Mouse (Mus musculus) neural tube, embryonic 13.5 days (tissue): ENCODE measurements around the gene AU015836. TPM values are rescaled to one million over a fixed set of nuclear protein-coding genes. Genes with fewer than 3 reads are reported as not detected.
"Not testable (repeated sequence)": the region's sequence is repeated elsewhere in the genome, so short reads cannot be mapped to it uniquely, and the experiment has no call there.

ENCODE experiments used
- ATAC-seq: fragments of 200-750 bp; cut with Nextera tagmentation; 2 replicates; pipeline ENCODE4 v1.8.0; 2017; ENCODE audit warnings: low read depth, mild to moderate bottlenecking, moderate TSS enrichment, moderate library complexity
- H3K27ac ChIP-seq: fragments of 300-500 bp; sonication (generic); replicated peaks from 2 replicates; pipeline ENCODE4 v1.5.1; 2015; ENCODE audit warnings: moderate library complexity, mild to moderate bottlenecking, inconsistent platforms
- H3K27me3 ChIP-seq: fragments of 300-500 bp; sonication (generic); 2 replicates; pipeline ENCODE4 v1.6.1; 2015; ENCODE audit warnings: mild to moderate bottlenecking, inconsistent platforms
- H3K36me3 ChIP-seq: fragments of 300-500 bp; sonication (generic); 2 replicates; pipeline ENCODE4 v1.6.1; 2015; ENCODE audit warnings: mild to moderate bottlenecking, inconsistent platforms
- H3K4me1 ChIP-seq: fragments of 300-500 bp; sonication (generic); replicated peaks from 2 replicates; pipeline ENCODE4 v1.6.1; 2015; ENCODE audit warnings: inconsistent platforms
- H3K4me2 ChIP-seq: fragments of 300-500 bp; sonication (generic); 2 replicates; pipeline ENCODE4 v1.6.1; 2015; ENCODE audit warnings: inconsistent platforms, mild to moderate bottlenecking, moderate library complexity
- H3K4me3 ChIP-seq: fragments of 300-500 bp; sonication (generic); 2 replicates; pipeline ENCODE4 v1.5.1; 2015; ENCODE audit warnings: mild to moderate bottlenecking, inconsistent platforms
- H3K9ac ChIP-seq: fragments of 300-500 bp; sonication (generic); 2 replicates; pipeline ENCODE4 v1.6.1; 2015; ENCODE audit warnings: moderate library complexity, mild to moderate bottlenecking, inconsistent platforms
- H3K9me3 ChIP-seq: fragments of 300-500 bp; sonication (generic); 2 replicates; pipeline ENCODE4 v1.6.1; 2016; ENCODE audit warnings: inconsistent platforms
- WGBS: fragments of 180-500 bp; shearing (Covaris S2); methylation state at CpG from one replicate; pipeline ENCODE4 v1.1.7; 2015; 5-methylcytosine and 5-hydroxymethylcytosine counted together
- polyA plus RNA-seq: library from polyadenylated mRNA; unstranded; fragments of >200 nt; fragmentation: Nextera tagmentation; extraction: Ambion mirVana; gene quantifications from 2 replicates; pipeline ENCODE4 v1.2.1, GENCODE M21; 2015

AU015836 gene
- not detected in 2 replicates for polyA plus RNA-seq

DNA sequence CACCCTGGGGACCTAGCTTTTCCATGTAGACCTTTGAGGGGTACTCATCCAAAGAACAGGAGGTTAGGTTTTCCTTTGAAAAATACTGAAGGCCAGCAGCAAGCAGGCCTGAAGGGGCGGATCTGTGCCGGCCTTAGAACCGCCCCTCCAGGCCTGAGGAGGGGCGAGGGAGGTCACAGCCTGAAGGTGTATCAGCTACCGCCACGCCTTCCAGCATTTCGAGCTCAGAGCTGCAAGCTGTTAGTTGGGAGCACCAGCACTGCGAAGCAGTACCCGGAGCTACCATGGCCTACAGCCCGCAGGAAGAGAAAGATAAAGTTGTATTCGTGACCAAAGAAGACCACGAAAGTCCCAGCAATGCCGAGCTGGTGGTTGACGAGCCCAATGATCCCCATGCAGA is at the start of gene AU015836:
Gene AU015836 (plus strand): TSS at position 216 of the 400 bp plus-strand sequence.
- no peak for ATAC-seq
- no peak within 1 kb of the TSS for H3K4me2 ChIP-seq
- H3K4me3 ChIP-seq: no peak within 1 kb of the TSS
- H3K9me3 ChIP-seq: no peaks in the 10 kb centered on the region
- no peak within 1 kb of the TSS for H3K9ac ChIP-seq
- WGBS: 54% methylated on average over 14 of the region's 14 CpGs
- H3K36me3 ChIP-seq: no peaks in the 10 kb centered on the region
- no peaks in the 10 kb centered on the region for H3K4me1 ChIP-seq
- H3K27ac ChIP-seq: no peak within 1 kb of the TSS
- H3K27me3 ChIP-seq: no peaks in the 10 kb centered on the region

DNA sequence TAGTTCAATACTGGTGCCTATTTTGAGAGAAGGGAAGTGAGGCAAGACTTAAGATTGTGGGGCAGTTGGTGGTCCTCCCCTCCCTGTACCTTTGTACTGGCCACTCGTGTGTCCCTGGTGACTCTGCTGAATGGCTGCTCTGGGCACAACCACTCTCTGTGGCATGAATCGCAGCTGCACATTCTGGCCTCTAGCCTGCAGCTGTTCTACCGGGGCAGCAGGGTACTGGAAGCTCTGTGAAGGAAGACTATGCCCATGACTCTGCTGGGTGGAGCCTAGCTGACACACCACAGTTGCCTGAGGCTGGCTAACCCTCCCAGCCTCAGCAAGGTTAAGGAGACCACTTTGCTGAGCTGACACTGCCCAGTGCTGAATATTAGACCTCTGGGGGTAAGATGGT is 49.4 kb upstream of the AU015836 start:
- 61% methylated on average over 3 of the region's 3 CpGs for WGBS
- H3K4me3 ChIP-seq: no peak overlapping the region
- H3K9ac ChIP-seq: no peak overlapping the region
- H3K27ac ChIP-seq: no peak overlapping the region
- ATAC-seq: no peak
- no peaks in the 10 kb centered on the region for H3K36me3 ChIP-seq
- no peaks in the 10 kb centered on the region for H3K27me3 ChIP-seq
- H3K4me2 ChIP-seq: no peak overlapping the region
- H3K9me3 ChIP-seq: peaks cover 7% of the 10 kb centered on the region; the same call in 1 of the 2 replicates
- H3K4me1 ChIP-seq: no peaks in the 10 kb centered on the region

DNA sequence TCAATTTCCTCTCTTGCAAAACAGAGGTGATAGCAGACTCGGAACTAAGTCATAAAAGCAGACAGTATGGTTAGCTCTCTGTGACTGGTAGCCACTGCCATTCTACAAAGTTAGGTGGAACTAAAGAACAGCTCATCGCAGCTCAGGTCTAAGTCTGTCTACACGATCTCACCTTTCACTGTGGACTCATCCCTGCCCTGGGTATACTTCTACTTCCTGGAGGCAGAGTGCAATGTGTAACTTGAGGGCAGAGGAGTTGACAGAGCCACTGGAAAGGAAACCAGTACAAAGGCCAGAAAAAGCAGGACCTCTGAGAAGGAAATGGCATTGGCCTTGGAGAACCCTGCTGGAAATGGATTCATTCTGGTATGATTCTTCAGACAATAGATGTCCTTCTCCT is 40.1 kb upstream of the AU015836 start:
- H3K4me3 ChIP-seq: no peak overlapping the region
- H3K27ac ChIP-seq: no peak overlapping the region
- H3K4me2 ChIP-seq: no peak overlapping the region
- no peak for ATAC-seq
- no peaks in the 10 kb centered on the region for H3K36me3 ChIP-seq
- H3K4me1 ChIP-seq: no peaks in the 10 kb centered on the region
- no peak overlapping the region for H3K9ac ChIP-seq
- H3K27me3 ChIP-seq: no peaks in the 10 kb centered on the region
- H3K9me3 ChIP-seq: 0 out of 2 replicates have a peak, but pooled peaks cover under 1% of the 10 kb centered on the region
- 84% methylated on average over 3 of the region's 3 CpGs for WGBS

DNA sequence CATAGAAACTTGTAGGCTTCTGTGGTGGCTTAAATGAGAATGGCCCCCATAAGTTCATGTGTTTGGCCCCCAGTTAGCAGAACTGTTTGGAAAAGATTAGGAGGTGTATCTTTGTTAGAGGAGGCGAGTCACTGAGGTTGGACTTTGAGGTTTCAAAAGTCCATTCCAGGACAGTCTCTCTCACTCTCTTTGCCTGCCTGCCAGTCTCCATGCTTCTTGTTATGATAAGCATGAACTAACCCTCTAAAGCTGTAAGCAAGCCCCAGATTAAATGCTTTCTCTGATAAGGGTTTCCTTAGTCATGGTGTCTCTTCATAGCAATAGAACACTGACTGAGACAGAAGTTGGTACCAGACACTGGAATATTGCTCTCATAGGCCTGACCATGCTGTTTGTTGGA is 39.7 kb upstream of the AU015836 start:
- Histone ChIP-seq H3K4me1 (no peaks in the 10 kb centered on the region), H3K4me3 (no peak overlapping the region), H3K9me3 (no peaks in the 10 kb centered on the region), H3K27me3 (no peaks in the 10 kb centered on the region), H3K4me2 (no peak overlapping the region), H3K36me3 (no peaks in the 10 kb centered on the region), H3K9ac (no peak overlapping the region), H3K27ac (no peak overlapping the region)
- 100% methylated on average over 1 of the region's 1 CpGs for WGBS
- no peak for ATAC-seq

DNA sequence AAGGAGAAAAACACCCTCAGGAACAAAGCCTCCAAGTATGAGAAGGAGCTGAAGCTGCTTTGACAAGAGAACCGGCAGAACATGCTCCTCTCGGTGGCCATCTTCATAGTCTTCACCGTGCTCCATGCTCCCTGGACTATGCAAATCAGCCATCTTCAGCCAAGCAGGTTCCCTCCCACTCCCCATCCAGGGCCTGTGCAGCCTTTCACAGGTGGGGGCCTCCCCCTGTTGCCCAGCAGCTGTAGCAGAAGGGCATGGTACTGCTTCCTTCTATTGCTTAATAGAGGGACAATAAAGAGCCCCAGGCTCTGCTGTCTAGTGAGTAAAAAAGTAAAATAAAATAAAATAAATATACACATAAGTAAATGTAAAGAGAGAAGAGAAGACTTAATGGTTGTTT is 36.8 kb upstream of the AU015836 start:
- no peaks in the 10 kb centered on the region for H3K4me1 ChIP-seq
- H3K4me3 ChIP-seq: no peak overlapping the region
- H3K27ac ChIP-seq: no peak overlapping the region
- WGBS: 83% methylated on average over 3 of the region's 3 CpGs
- no peak overlapping the region for H3K4me2 ChIP-seq
- H3K27me3 ChIP-seq: no peaks in the 10 kb centered on the region
- H3K9me3 ChIP-seq: no peaks in the 10 kb centered on the region
- no peak for ATAC-seq
- no peaks in the 10 kb centered on the region for H3K36me3 ChIP-seq
- H3K9ac ChIP-seq: no peak overlapping the region

DNA sequence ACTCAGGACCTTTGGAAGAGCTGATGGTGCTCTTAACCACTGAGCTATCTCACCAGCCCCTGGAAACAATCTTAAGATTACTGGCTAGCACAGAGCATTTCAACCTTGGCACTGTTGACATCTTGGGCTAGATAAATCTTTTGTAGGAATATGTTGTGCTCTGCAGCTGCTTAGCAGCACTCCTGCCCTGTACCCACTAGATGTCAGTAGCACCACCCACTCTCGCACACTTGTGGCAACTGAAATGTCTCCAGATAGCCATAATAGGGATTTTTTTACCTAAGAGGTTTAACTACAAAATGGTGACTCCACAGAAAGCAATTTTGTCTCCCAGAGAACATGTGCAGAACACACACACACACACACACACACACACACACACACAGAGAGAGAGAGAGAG is 11.7 kb upstream of the AU015836 start:
- Histone ChIP-seq H3K4me1 (no peaks in the 10 kb centered on the region), H3K4me2 (no peak overlapping the region), H3K9me3 (no peaks in the 10 kb centered on the region), H3K27me3 (peaks cover 8% of the 10 kb centered on the region; the same call in 1 of the 2 replicates), H3K4me3 (no peak overlapping the region), H3K27ac (no peak overlapping the region), H3K36me3 (no peaks in the 10 kb centered on the region), H3K9ac (no peak overlapping the region)
- no peak for ATAC-seq
- WGBS: 45% methylated on average over 1 of the region's 1 CpGs

DNA sequence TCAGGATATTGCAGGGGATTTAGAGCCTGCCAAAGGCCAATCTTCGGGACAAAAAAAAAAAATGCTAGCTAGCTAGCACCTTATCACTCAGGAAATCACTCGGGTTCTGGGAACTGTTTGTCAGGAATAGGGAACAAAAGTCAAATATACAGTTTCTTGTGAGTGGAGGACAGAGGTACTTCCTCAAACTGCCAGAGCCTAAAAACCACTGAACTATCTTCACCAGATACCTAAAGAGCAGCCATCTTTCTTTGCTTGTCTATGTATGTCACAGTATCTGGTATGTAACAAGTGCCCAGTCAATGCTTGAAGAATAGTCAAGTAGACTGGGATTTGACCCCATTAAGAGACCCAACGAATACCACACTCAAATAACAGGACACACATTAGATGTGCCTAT is 10.0 kb upstream of the AU015836 start:
- WGBS: 79% methylated on average over 3 of the region's 3 CpGs
- H3K9ac ChIP-seq: no peak overlapping the region
- peaks cover 8% of the 10 kb centered on the region; the same call in 1 of the 2 replicates for H3K27me3 ChIP-seq
- no peaks in the 10 kb centered on the region for H3K9me3 ChIP-seq
- H3K4me3 ChIP-seq: no peak overlapping the region
- H3K27ac ChIP-seq: no peak overlapping the region
- no peaks in the 10 kb centered on the region for H3K4me1 ChIP-seq
- no peak for ATAC-seq
- H3K36me3 ChIP-seq: no peaks in the 10 kb centered on the region
- H3K4me2 ChIP-seq: no peak overlapping the region

DNA sequence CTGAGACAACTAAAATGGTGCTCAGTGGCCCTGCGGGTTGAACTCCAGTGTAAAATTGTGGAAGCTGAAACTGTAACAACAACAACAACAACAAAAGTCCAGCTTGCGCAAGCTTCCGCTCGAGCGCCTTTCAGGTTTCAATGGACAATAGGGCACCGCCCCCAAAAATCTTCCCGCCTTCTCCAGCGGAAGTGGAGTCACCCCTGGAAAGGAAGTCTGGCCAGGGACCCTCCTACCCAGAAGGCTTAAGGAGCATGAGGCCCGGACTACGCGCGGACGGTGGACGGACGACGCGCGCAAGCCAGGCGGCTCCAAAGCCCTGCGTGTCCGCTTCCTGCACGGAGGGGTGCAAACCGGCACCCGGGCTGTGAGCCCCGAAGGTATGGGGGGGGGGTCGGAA is 11.9 kb downstream of the AU015836 start:
- Histone ChIP-seq H3K4me3 (no peak overlapping the region), H3K36me3 (no peaks in the 10 kb centered on the region), H3K4me2 (no peak overlapping the region), H3K9me3 (no peaks in the 10 kb centered on the region), H3K27me3 (peaks cover 21% of the 10 kb centered on the region), H3K9ac (no peak overlapping the region), H3K27ac (no peak overlapping the region), H3K4me1 (no peaks in the 10 kb centered on the region)
- WGBS: 91% methylated on average over 26 of the region's 26 CpGs
- ATAC-seq: no peak

DNA sequence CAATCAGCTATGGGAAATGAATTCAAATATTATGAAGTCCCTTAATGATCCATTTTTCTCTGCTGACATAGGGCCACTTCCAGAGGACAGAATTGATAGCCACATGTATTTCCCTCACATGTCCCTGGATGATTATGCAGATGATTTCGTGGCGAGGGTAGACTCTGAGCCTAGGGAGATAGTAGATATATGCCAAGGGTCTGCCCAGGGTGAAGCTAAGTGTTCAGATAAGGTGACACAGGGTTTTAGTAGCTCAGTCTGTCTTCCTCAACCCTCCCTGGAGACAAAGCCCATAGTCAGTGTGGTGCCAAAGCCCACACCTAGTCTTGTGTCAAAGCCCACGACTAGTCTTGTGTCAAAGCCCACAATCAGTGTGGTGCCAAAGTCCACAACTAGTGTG is 13.7 kb downstream of the AU015836 start:
- Histone ChIP-seq H3K27ac (no peak overlapping the region), H3K27me3 (peaks cover 19% of the 10 kb centered on the region), H3K4me1 (no peaks in the 10 kb centered on the region), H3K4me2 (no peak overlapping the region), H3K36me3 (no peaks in the 10 kb centered on the region), H3K9ac (no peak overlapping the region), H3K4me3 (no peak overlapping the region), H3K9me3 (no peaks in the 10 kb centered on the region)
- ATAC-seq: no peak
- 84% methylated on average over 3 of the region's 3 CpGs for WGBS

DNA sequence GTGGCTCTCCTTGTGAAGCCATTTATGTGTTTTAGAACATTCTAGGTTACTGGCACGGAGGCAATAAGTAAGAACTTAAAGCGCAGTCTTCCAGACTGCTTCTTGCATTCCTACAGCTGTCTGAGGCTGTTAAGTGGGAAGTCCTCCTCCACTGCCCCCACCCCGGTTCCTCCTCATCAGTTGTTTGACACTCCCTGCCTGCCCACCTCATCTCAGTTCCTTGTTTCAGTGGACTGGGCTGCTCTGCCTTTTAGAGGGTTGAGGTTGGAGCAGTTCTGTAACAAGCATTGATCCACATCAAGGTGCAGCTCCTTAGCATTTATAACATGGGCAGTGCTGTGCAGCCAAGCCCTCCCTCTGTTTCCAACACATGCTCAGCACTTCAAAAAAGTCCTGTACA is 16.6 kb downstream of the AU015836 start:
- not testable (repeated sequence) for ATAC-seq, H3K27ac ChIP-seq, H3K4me2 ChIP-seq, H3K4me1 ChIP-seq, H3K9me3 ChIP-seq, H3K36me3 ChIP-seq, H3K4me3 ChIP-seq, H3K9ac ChIP-seq
- 70% methylated on average over 3 of the region's 3 CpGs for WGBS
- H3K27me3 ChIP-seq: peaks cover 30% of the 10 kb centered on the region

DNA sequence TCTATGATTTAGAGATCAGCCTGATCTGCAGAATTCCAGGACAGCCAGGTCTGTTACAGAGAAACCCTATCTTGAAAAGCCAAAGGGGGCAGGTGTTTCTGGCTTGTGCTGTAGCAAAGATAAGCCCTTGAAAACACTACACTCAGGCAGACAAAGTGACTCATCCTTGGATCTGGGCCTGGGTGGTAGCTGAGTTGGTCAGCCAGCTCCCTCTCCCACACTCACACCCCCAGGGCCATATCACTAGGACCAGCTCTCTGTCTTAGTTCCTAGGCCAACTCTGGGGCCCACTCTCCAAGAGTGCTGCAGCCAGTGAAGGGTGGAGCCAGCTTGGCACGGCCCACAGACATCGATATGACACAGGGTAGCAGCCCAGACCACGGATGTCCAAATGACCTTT is 38.5 kb downstream of the AU015836 start:
- Histone ChIP-seq H3K36me3 (no peaks in the 10 kb centered on the region), H3K9ac (no peak overlapping the region), H3K4me3 (no peak overlapping the region), H3K9me3 (no peaks in the 10 kb centered on the region), H3K4me2 (no peak overlapping the region), H3K4me1 (no peaks in the 10 kb centered on the region), H3K27ac (no peak overlapping the region), H3K27me3 (peaks cover 50% of the 10 kb centered on the region)
- 91% methylated on average over 3 of the region's 3 CpGs for WGBS
- no peak for ATAC-seq

DNA sequence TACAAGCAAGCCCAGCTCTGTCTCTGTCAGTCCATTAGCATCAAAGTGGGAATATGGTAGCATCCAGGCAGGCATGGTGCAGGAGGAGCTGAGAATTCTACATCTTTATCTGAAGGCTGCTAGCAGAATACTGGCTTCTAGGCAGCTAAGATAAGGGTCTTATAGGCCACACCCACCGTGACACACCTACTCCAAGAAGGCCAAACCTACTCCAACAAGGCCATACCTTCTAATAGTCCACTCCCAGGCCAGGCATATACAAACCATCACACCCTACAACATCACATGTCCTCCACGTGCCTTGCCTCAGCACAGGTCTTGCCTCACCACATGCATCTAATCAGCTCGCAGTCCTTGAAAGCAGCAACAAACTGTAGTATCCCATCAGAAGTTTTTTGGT is 41.0 kb downstream of the AU015836 start:
- 77% methylated on average over 3 of the region's 3 CpGs for WGBS
- H3K36me3 ChIP-seq: no peaks in the 10 kb centered on the region
- ATAC-seq: no peak
- H3K4me1 ChIP-seq: 0 out of 2 replicates have a peak, but pooled peaks cover 6% of the 10 kb centered on the region
- H3K9ac ChIP-seq: no peak overlapping the region
- H3K4me2 ChIP-seq: no peak overlapping the region
- no peak overlapping the region for H3K27ac ChIP-seq
- no peaks in the 10 kb centered on the region for H3K9me3 ChIP-seq
- no peak overlapping the region for H3K4me3 ChIP-seq
- H3K27me3 ChIP-seq: peaks cover 57% of the 10 kb centered on the region

DNA sequence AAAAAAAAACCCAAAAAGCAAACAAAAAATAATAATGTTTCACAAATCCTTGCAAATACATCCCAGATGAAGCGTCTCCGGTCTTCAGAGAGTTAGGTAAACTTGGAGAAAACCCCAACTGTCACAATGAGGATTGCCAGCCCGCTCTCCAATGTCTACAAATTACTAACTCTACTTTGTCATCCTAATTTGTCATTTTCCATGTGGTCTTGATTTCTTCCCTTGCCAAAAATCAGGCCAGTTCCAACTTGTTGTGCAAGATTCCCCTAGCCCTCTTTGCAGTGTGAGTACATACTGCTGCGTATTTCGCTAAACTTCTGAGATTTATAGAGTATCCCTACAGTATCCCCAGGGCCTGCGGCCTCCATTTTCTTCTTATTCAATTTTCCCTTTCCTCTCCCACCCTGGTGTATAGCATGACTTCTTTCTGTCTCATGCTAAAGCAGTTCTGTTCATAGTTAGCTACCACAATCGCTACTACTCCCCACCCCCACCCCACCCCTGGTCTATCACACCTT is 43.3 kb downstream of the AU015836 start:
- Histone ChIP-seq H3K9me3 (no peaks in the 10 kb centered on the region), H3K9ac (no peak overlapping the region), H3K4me1 (0 out of 2 replicates have a peak, but pooled peaks cover 6% of the 10 kb centered on the region), H3K27ac (no peak overlapping the region), H3K36me3 (no peaks in the 10 kb centered on the region), H3K4me2 (no peak overlapping the region), H3K4me3 (no peak overlapping the region), H3K27me3 (peaks cover 73% of the 10 kb centered on the region)
- no peak for ATAC-seq
- 81% methylated on average over 7 of the region's 7 CpGs for WGBS
